Mouse (Mus musculus) midbrain, embryonic 16.5 days (tissue): ENCODE results near the gene Zmynd8. TPM values are rescaled to one million over a fixed set of nuclear protein-coding genes. Genes with fewer than 3 reads are reported as not detected.

Experiments
- ATAC-seq: fragments of 200-750 bp; cut with Nextera tagmentation; 2 replicates; pipeline ENCODE4 v1.8.0; 2017; ENCODE audit warnings: moderate TSS enrichment
- H3K27ac ChIP-seq: fragments of 300-500 bp; sonication (generic); 2 replicates; pipeline ENCODE4 v1.5.1; 2014; ENCODE audit warnings: mild to moderate bottlenecking, low read length, mixed read lengths
- H3K27me3 ChIP-seq: fragments of 300-500 bp; sonication (generic); 2 replicates; pipeline ENCODE4 v1.6.1; 2014; ENCODE audit warnings: low read depth, low read length, mixed read lengths; ENCODE audit not compliant: control insufficient read depth, insufficient read depth
- H3K36me3 ChIP-seq: fragments of 300-500 bp; sonication (generic); 2 replicates; pipeline ENCODE4 v1.6.1; 2014; ENCODE audit warnings: mild to moderate bottlenecking, low read length, moderate library complexity, mixed read lengths; ENCODE audit not compliant: control insufficient read depth, insufficient read depth
- H3K4me1 ChIP-seq: fragments of 300-500 bp; sonication (generic); 2 replicates; pipeline ENCODE4 v1.6.1; 2014; ENCODE audit warnings: mild to moderate bottlenecking, low read length, mixed read lengths; ENCODE audit not compliant: control insufficient read depth, insufficient read depth
- H3K4me2 ChIP-seq: fragments of 300-500 bp; sonication (generic); 2 replicates; pipeline ENCODE4 v1.6.1; 2014; ENCODE audit warnings: mild to moderate bottlenecking, low read length, mixed read lengths
- H3K4me3 ChIP-seq: fragments of 300-500 bp; sonication (generic); 2 replicates; pipeline ENCODE4 v1.5.1; 2014; ENCODE audit warnings: low read depth, mild to moderate bottlenecking, low read length, moderate library complexity, mixed read lengths
- H3K9ac ChIP-seq: fragments of 300-500 bp; sonication (generic); 2 replicates; pipeline ENCODE4 v1.6.1; 2014; ENCODE audit warnings: low read depth, low read length, mixed read lengths
- H3K9me3 ChIP-seq: fragments of 300-500 bp; sonication (generic); replicated peaks from 2 replicates; pipeline ENCODE4 v1.6.1; 2014; ENCODE audit warnings: mild to moderate bottlenecking, low read length, mixed read lengths; ENCODE audit not compliant: control insufficient read depth, poor library complexity, severe bottlenecking
- WGBS: fragments of 180-500 bp; shearing (Covaris S2); extraction: QIAGEN DNeasy Blood & Tissue Kit; methylation state at CpG from one replicate; pipeline ENCODE4 v1.1.7; 2014; 5-methylcytosine and 5-hydroxymethylcytosine counted together
- polyA plus RNA-seq: library from polyadenylated mRNA; unstranded; fragments of >200 nt; fragmentation: Nextera tagmentation; extraction: Ambion mirVana; gene quantifications from 2 replicates; pipeline ENCODE4 v1.2.1, GENCODE M21; 2015

The Zmynd8 gene
- polyA plus RNA-seq, 1 experiment from 2014 or later, result 78.7 TPM

DNA sequence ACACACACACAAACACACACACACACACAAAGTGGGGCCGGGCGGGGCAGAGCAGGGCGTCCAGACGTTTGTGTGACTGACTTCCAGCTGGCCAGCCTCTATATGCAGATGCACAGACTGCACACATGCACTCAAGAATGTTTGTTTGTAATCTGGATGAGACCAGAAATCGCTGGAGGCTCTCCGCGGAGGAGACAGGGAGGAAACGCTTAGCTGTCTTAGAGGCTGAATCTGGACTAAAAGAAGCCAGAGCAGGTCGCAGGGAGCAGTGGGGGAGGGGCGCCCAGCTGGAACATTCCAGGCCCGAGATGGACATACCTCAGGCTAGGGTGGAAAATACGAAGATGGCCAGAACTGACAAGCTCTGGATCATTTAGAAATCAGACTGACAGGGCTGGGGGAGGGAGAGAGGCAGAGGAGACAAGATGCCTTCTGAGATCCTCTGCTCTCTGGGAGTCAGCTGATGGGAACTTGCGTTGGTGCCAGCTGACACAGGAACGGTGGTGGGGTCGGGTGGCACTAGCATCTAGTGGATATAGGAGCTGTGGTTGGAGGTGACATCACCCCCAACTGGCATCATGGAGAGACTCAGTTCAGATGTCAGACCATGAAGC is 7.6 kb upstream of the Zmynd8 start:
- ATAC-seq, result no peak
- H3K27me3 ChIP-seq, result no peaks in the 10 kb centered on the region
- H3K4me3 ChIP-seq, result no peak overlapping the region
- WGBS, result 28% methylated on average over 15 of the region's 15 CpGs
- H3K27ac ChIP-seq, result no peak overlapping the region
- peaks cover 4% of the 10 kb centered on the region; the same call in 1 of the 2 replicates for H3K4me1 ChIP-seq
- no peaks in the 10 kb centered on the region for H3K9me3 ChIP-seq
- no peaks in the 10 kb centered on the region for H3K36me3 ChIP-seq
- peak overlapping the region; percentile 3; the same call in 1 of the 2 replicates for H3K9ac ChIP-seq
- H3K4me2 ChIP-seq, result no peak overlapping the region

DNA sequence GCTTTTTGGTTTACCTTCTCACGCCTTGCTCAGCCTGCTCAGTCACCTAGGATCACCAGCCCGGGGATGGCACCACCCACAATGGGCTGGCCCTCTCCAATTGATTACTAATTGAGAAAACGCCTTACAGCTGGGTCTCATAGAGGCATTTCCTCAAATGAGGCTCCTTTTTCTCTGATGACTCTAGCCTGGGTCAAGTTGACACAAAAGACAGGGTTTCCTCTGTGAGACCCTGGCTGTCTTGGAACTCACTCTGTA is 2.2 kb upstream of the Zmynd8 start:
- Histone ChIP-seq H3K27ac (no peak overlapping the region), H3K4me3 (no peak overlapping the region), H3K9me3 (no peaks in the 10 kb centered on the region), H3K27me3 (no peaks in the 10 kb centered on the region), H3K36me3 (no peaks in the 10 kb centered on the region), H3K4me1 (no peaks in the 10 kb centered on the region; the same call in 1 of the 2 replicates), H3K4me2 (no peak overlapping the region), H3K9ac (no peak overlapping the region)
- 48% methylated on average over 3 of the region's 3 CpGs for WGBS
- no peak for ATAC-seq

DNA sequence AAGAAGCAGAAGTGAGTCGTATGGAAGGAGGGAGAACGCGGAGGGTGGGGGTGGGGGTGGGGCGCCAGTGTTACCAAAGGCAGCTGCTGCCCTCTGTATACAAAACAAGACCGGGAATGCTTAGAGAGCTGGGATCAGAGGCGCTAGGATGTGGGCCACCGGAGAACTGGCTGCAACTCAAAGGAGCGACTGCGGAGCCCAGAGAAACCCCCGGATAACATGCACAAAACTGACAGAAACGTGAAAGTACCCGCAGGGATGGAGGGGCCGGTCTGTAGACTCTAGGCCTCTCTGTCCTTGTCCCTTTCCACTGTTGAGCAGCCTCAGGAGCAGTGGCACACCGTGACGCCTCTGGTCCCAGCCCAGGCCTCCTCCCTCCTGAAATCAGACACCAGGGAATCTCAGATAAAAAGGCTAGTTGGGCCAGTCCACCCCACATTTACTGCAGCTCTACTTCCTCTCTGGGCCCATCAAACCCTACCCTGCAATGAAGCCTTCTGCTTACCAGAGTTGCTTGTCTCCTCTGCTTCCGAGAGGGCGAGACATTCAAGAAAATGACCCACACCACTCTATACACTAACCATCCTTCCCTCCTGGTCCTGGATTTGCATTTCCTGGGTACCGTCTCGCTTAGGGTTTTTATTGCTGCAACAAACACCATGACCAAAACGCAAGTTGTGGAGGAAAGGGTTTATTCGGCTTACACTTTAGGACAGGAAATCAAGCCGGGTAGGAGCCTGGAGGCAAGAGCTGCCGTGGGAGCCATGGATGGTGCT is 1.7 kb upstream of the Zmynd8 start:
- no peak overlapping the region for H3K9ac ChIP-seq
- 19% methylated on average over 23 of the region's 23 CpGs for WGBS

DNA sequence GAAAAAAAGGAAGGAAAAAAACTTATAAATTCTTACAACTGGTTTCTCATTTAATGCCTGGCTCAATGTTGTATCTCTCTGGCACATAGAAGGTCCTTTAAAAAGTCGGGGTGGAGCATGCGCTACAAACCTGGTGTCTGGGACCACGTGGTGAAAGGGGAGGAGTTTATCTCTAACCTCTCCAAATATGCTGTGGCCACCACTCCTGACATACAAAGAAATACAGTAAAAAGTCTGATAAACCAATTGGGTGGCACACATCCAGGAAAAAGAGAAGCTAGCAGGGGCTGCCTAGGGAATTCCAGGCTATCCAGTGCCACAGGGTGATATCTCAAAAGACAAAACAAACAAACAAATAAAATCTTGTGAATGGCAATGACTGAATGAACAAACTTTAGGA is 1.1 kb upstream of the Zmynd8 start:
- Histone ChIP-seq H3K9ac (no peak overlapping the region), H3K4me2 (no peak overlapping the region)

More for the DNA sequence above, 1.7 kb upstream of the Zmynd8 start:
- ATAC-seq, result peak; percentile 58; the same call in 1 of the 2 replicates
- H3K4me2 ChIP-seq, result no peak overlapping the region; the same call in 1 of the 2 replicates
- H3K27me3 ChIP-seq, result no peaks in the 10 kb centered on the region
- no peaks in the 10 kb centered on the region; the same call in 1 of the 2 replicates for H3K4me1 ChIP-seq
- no peaks in the 10 kb centered on the region for H3K36me3 ChIP-seq
- H3K9me3 ChIP-seq, result no peaks in the 10 kb centered on the region
- no peak overlapping the region; the same call in 1 of the 2 replicates for H3K27ac ChIP-seq
- H3K4me3 ChIP-seq, result no peak overlapping the region

DNA sequence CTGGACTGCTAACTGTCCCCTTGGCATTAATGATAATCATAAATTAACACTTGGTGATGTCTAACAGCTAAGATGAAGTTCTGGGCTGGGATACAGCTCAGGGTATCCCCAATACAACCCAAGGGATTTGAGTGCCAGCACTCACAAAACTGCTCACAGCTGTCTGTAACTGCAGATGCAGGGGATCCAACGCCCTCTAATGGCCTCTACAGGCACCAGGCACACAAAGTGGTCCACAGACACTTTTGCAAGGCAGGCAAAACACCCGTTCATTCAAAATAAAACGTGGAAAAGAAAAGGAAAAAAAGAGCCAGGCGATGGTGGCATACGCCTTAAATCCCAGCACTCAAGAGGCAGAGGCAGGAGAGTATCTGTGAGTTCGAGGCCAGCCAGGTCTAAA is 658 bp upstream of the Zmynd8 start:
- no peak overlapping the region for H3K4me2 ChIP-seq
- ATAC-seq, result no peak
- H3K4me1 ChIP-seq, result no peaks in the 10 kb centered on the region; the same call in 1 of the 2 replicates
- no peak overlapping the region for H3K9ac ChIP-seq
- no peaks in the 10 kb centered on the region for H3K36me3 ChIP-seq
- WGBS, result 49% methylated on average over 6 of the region's 6 CpGs
- H3K27ac ChIP-seq, result no peak overlapping the region
- no peak overlapping the region for H3K4me3 ChIP-seq
- no peaks in the 10 kb centered on the region for H3K27me3 ChIP-seq
- H3K9me3 ChIP-seq, result no peaks in the 10 kb centered on the region

More for the DNA sequence above, 1.1 kb upstream of the Zmynd8 start:
- no peak overlapping the region for H3K4me3 ChIP-seq
- no peaks in the 10 kb centered on the region; the same call in 1 of the 2 replicates for H3K4me1 ChIP-seq
- 25% methylated on average over 3 of the region's 3 CpGs for WGBS
- no peak overlapping the region for H3K27ac ChIP-seq
- H3K9me3 ChIP-seq, result no peaks in the 10 kb centered on the region
- no peaks in the 10 kb centered on the region for H3K27me3 ChIP-seq
- no peak for ATAC-seq
- H3K36me3 ChIP-seq, result no peaks in the 10 kb centered on the region

DNA sequence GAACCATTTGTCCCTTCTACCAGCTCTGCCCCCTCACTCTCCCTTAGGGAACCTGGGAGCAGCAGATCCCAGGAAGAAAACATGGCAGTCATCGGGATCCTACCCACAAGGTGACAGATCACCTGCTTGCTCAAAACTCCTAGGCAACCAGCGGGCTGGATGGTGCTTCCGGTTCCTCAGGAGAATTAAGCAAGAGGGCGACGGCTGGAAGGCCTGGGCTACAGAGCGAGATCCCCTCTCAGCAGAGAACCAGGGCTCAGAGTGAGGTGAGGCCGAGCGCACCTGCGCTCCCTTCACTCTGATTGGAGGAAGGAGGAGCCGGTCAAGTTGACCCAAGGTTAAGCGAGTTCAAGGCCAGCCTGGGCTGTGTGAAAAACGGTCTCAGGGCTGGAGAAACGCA is 2.6 kb downstream of the Zmynd8 start:
- WGBS, result 80% methylated on average over 13 of the region's 13 CpGs
- H3K36me3 ChIP-seq, result no peaks in the 10 kb centered on the region

DNA sequence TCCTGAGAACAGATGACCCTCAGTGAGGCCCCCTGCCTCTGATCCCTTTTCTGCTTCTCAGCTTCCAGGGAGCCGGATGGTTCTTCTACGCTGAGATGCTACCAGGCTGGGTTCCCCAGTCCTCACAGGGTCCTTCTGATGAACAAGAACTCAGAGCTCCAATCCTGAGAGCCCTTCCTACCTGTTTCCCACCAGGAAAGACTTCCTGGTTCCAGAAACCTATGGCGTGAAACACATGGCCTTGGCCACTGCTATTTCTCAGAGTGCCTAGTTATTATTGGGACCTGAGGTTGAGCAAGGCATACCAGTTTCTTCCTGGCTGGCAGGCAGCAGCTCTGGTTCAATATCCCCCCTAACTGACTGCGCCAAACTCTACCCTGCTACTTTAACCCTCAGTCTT is 3.1 kb downstream of the Zmynd8 start:
- WGBS, result 100% methylated on average over 4 of the region's 4 CpGs
- Histone ChIP-seq H3K36me3 (no peaks in the 10 kb centered on the region), H3K4me1 (no peaks in the 10 kb centered on the region; the same call in 1 of the 2 replicates), H3K27me3 (no peaks in the 10 kb centered on the region), H3K27ac (no peak overlapping the region), H3K4me2 (no peak overlapping the region), H3K9me3 (no peaks in the 10 kb centered on the region), H3K9ac (no peak overlapping the region), H3K4me3 (no peak overlapping the region)
- ATAC-seq, result no peak

More for the DNA sequence above, 2.6 kb downstream of the Zmynd8 start:
- H3K27me3 ChIP-seq, result no peaks in the 10 kb centered on the region
- no peak overlapping the region for H3K27ac ChIP-seq
- no peak overlapping the region for H3K4me3 ChIP-seq
- no peak overlapping the region for H3K9ac ChIP-seq
- ATAC-seq, result no peak
- H3K4me2 ChIP-seq, result no peak overlapping the region
- no peaks in the 10 kb centered on the region for H3K9me3 ChIP-seq
- no peaks in the 10 kb centered on the region; the same call in 1 of the 2 replicates for H3K4me1 ChIP-seq

DNA sequence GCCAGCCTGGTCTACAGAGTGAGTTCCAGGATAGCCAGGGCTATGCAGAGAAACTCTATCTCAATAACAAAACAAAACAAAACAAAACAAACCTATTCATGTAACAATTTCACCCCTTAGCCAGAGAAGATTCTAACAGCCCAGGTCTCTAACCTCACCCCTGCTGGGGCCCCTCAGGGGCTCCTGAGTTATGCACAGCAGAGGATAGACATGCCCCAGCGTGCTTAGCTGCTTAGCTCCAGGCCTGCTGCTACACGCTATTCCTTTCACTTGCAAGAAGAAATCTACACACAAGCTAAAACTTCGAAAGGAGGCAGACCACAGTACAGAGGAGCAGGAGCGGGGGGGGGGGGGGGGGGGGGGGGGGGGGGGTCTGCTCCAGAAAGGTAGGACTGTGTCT is 4.3 kb downstream of the Zmynd8 start:
- Histone ChIP-seq H3K4me3 (no peak overlapping the region), H3K4me1 (no peaks in the 10 kb centered on the region; the same call in 1 of the 2 replicates), H3K4me2 (no peak overlapping the region), H3K36me3 (no peaks in the 10 kb centered on the region), H3K9ac (no peak overlapping the region), H3K27ac (no peak overlapping the region), H3K9me3 (no peaks in the 10 kb centered on the region), H3K27me3 (no peaks in the 10 kb centered on the region)
- 37% methylated on average over 3 of the region's 4 CpGs for WGBS
- ATAC-seq, result no peak

DNA sequence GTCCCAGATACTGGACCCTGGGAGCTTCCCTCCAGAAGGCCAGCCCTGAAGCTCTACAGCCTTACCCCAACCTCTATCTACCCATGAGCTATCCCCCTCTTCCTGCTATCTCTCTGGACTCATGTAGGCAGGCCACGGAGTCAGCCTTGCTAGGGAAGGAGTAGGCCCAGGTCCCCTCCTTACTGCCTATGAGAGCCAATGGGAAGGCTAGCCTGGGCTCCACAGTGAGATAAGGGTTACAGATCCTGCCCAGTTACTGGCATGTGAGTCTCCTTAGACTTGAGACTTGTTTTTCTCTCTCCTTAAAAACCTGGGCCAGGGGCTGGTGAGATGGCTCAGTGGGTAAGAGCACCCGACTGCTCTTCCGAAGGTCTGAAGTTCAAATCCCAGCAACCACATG is 5.6 kb downstream of the Zmynd8 start:
- ATAC-seq, result no peak
- no peak overlapping the region for H3K4me3 ChIP-seq
- H3K4me1 ChIP-seq, result peaks cover 11% of the 10 kb centered on the region
- 91% methylated on average over 3 of the region's 3 CpGs for WGBS
- H3K36me3 ChIP-seq, result no peaks in the 10 kb centered on the region
- no peaks in the 10 kb centered on the region for H3K27me3 ChIP-seq
- H3K9me3 ChIP-seq, result no peaks in the 10 kb centered on the region
- no peak overlapping the region for H3K9ac ChIP-seq
- no peak overlapping the region for H3K4me2 ChIP-seq
- no peak overlapping the region for H3K27ac ChIP-seq
